Mouse (Mus musculus): ENCODE measurements at regions not wholly inside any gene's neighbourhood (a gene's known extent, or its start where the extent isn't known, plus 50 kb on each side); places are given as distances from the start of the nearest gene placed in this dataset.

GRCm38 (mm10) chr4:95450286-95450685 lies 107.0 kb upstream of the Fggy start:
- 87% methylated on average over 1 of the region's 1 CpGs for WGBS (ENCODE audit: insufficient replicate concordance)
- no peak for ATAC-seq (replicated peaks; ENCODE audit: insufficient number of reproducible peaks, low FRiP score, low TSS enrichment)

DNA sequence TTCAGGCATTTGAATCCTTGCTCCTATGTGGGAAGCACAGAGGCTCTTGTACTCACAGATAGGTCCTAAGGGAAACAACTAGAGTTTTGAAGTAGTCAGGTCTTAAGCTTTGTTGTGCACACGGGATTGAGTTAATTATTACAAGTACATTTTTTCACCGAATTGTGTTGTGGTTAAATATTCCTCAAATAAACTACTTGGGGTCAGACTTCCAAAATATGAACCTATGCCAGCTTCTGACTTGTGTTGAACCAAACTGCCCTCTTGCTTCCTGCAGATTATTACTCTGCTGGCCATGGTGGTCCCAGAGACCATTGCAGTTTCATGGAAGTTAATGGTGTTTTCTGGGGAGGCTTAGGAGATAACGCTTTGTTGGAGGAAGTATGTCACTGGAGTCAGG lies 105.5 kb upstream of the Fggy start:
- Histone ChIP-seq H3K9me3 (replicated peaks; ENCODE audit: control insufficient read depth, low read length) (no peaks in the 10 kb centered on the region), H3K4me1 (ENCODE audit: control insufficient read depth, insufficient read depth, low read length) (no peaks in the 10 kb centered on the region), H3K27ac (ENCODE audit: low read depth, low read length) (no peak overlapping the region), H3K9ac (ENCODE audit: low read depth, low read length) (no peak overlapping the region), H3K4me2 (no peak overlapping the region), H3K4me3 (ENCODE audit: low read depth, low read length) (no peak overlapping the region), H3K36me3 (ENCODE audit: control insufficient read depth, insufficient read depth, low read length) (no peaks in the 10 kb centered on the region), H3K27me3 (ENCODE audit: control insufficient read depth, insufficient read depth, low read length) (no peaks in the 10 kb centered on the region)
- WGBS (ENCODE audit: insufficient replicate concordance) = 73% methylated on average over 3 of the region's 3 CpGs
- no peak for ATAC-seq (replicated peaks; ENCODE audit: insufficient number of reproducible peaks, low FRiP score, low TSS enrichment)

More at GRCm38 (mm10) chr4:95450286-95450685, 107.0 kb upstream of the Fggy start:
- no peak overlapping the region for H3K9ac ChIP-seq (ENCODE audit: low read depth, low read length)
- no peak overlapping the region for H3K4me3 ChIP-seq (ENCODE audit: low read depth, low read length)
- no peak overlapping the region for H3K27ac ChIP-seq (ENCODE audit: low read depth, low read length)
- H3K4me2 ChIP-seq = no peak overlapping the region
- no peaks in the 10 kb centered on the region for H3K27me3 ChIP-seq (ENCODE audit: control insufficient read depth, insufficient read depth, low read length)
- H3K36me3 ChIP-seq (ENCODE audit: control insufficient read depth, insufficient read depth, low read length) = no peaks in the 10 kb centered on the region
- no peaks in the 10 kb centered on the region for H3K4me1 ChIP-seq (ENCODE audit: control insufficient read depth, insufficient read depth, low read length)
- no peaks in the 10 kb centered on the region for H3K9me3 ChIP-seq (replicated peaks; ENCODE audit: control insufficient read depth, low read length)

DNA sequence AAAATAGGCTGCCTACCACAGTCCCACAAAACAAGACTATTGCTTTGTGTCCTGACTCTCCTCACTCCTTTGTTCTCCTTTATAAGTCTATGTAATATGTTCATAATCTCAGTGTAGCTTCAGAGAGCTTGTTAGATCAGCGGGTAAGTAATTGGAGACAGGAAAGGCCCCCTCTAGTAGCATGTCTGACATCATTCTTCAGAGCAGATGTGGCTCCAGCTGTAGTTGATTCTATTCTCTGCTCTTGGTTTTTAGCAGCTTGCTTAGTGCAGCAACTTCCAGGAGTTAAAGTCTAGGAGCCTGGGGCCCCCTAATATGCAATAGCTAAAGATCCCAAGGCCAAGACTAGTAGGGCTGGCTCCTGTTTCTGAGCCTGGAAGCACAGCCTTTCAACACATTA lies 101.0 kb upstream of the Fggy start:
- H3K27ac ChIP-seq (ENCODE audit: low read depth, low read length) = no peak overlapping the region
- no peaks in the 10 kb centered on the region for H3K27me3 ChIP-seq (ENCODE audit: control insufficient read depth, insufficient read depth, low read length)
- no peak overlapping the region for H3K4me3 ChIP-seq (ENCODE audit: low read depth, low read length)
- H3K9ac ChIP-seq (ENCODE audit: low read depth, low read length) = no peak overlapping the region
- H3K9me3 ChIP-seq (replicated peaks; ENCODE audit: control insufficient read depth, low read length) = no peaks in the 10 kb centered on the region
- no peaks in the 10 kb centered on the region for H3K4me1 ChIP-seq (ENCODE audit: control insufficient read depth, insufficient read depth, low read length)
- no peaks in the 10 kb centered on the region for H3K36me3 ChIP-seq (ENCODE audit: control insufficient read depth, insufficient read depth, low read length)
- no peak overlapping the region for H3K4me2 ChIP-seq
- 64% methylated on average over 1 of the region's 1 CpGs for whole genome bisulfite sequencing (ENCODE audit: insufficient replicate concordance)
- no peak for ATAC-seq (replicated peaks; ENCODE audit: insufficient number of reproducible peaks, low FRiP score, low TSS enrichment)

DNA sequence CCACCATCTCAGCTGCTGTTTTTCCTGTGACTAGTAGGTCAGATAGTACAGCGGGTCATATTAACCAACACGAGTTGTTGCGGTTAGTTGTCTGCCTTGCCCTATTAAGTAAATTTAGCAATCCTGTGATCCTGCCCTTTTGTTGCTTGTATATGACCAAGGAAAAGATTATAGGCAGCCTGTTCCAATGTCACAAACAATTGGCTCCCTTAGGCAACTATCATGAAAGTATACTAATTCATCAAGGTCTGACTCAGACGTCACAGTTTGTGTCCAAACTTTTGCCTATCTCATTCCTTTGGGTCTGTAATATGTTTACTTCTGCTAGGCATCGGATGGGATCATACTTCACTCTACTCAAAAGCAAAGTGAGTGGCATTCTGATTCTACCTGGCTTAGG lies 100.4 kb upstream of the Fggy start:
- no peak overlapping the region for H3K4me2 ChIP-seq
- 77% methylated on average over 5 of the region's 5 CpGs for WGBS (ENCODE audit: insufficient replicate concordance)
- H3K4me1 ChIP-seq (ENCODE audit: control insufficient read depth, insufficient read depth, low read length) = no peaks in the 10 kb centered on the region
- no peaks in the 10 kb centered on the region for H3K9me3 ChIP-seq (replicated peaks; ENCODE audit: control insufficient read depth, low read length)
- no peak overlapping the region for H3K4me3 ChIP-seq (ENCODE audit: low read depth, low read length)
- no peaks in the 10 kb centered on the region for H3K36me3 ChIP-seq (ENCODE audit: control insufficient read depth, insufficient read depth, low read length)
- no peaks in the 10 kb centered on the region for H3K27me3 ChIP-seq (ENCODE audit: control insufficient read depth, insufficient read depth, low read length)
- no peak for ATAC-seq (replicated peaks; ENCODE audit: insufficient number of reproducible peaks, low FRiP score, low TSS enrichment)
- no peak overlapping the region for H3K27ac ChIP-seq (ENCODE audit: low read depth, low read length)
- no peak overlapping the region for H3K9ac ChIP-seq (ENCODE audit: low read depth, low read length)

DNA sequence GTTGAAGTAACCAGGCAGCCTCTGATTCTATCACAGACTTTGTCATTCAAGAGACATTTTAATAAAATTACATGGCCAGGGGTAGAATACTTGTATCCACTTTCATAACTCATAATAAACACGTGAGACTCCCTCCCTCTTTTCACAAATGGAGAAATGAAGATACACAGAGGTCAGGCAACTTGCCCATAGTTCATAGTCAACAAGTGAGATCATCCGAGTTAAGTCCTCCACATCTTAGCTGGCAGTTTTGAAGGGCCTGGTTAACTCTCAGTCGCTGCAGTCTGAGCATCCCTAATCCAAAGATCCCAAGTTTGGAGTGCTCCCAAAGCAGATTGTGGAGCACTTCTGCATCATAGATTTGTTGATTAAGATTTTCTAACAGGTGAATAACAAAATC lies 94.8 kb upstream of the Fggy start:
- H3K36me3 ChIP-seq (ENCODE audit: control insufficient read depth, insufficient read depth, low read length) = no peaks in the 10 kb centered on the region
- H3K9me3 ChIP-seq (replicated peaks; ENCODE audit: control insufficient read depth, low read length) = no peaks in the 10 kb centered on the region
- no peaks in the 10 kb centered on the region for H3K27me3 ChIP-seq (ENCODE audit: control insufficient read depth, insufficient read depth, low read length)
- H3K27ac ChIP-seq (ENCODE audit: low read depth, low read length) = no peak overlapping the region
- H3K4me2 ChIP-seq = no peak overlapping the region
- 72% methylated on average over 3 of the region's 3 CpGs for WGBS (ENCODE audit: insufficient replicate concordance)
- no peak overlapping the region for H3K4me3 ChIP-seq (ENCODE audit: low read depth, low read length)
- H3K9ac ChIP-seq (ENCODE audit: low read depth, low read length) = no peak overlapping the region
- ATAC-seq (replicated peaks; ENCODE audit: insufficient number of reproducible peaks, low FRiP score, low TSS enrichment) = no peak
- no peaks in the 10 kb centered on the region for H3K4me1 ChIP-seq (ENCODE audit: control insufficient read depth, insufficient read depth, low read length)

- no peaks in the 10 kb centered on the region for H3K27me3 ChIP-seq (ENCODE audit: control insufficient read depth, insufficient read depth, low read length)
- H3K4me2 ChIP-seq = no peak overlapping the region
- H3K9me3 ChIP-seq (replicated peaks; ENCODE audit: control insufficient read depth, low read length) = no peaks in the 10 kb centered on the region
- H3K9ac ChIP-seq (ENCODE audit: low read depth, low read length) = no peak overlapping the region
- H3K4me1 ChIP-seq (ENCODE audit: control insufficient read depth, insufficient read depth, low read length) = no peaks in the 10 kb centered on the region
- no peak overlapping the region for H3K4me3 ChIP-seq (ENCODE audit: low read depth, low read length)
- WGBS (ENCODE audit: insufficient replicate concordance) = 71% methylated on average over 8 of the region's 8 CpGs
- no peak overlapping the region for H3K27ac ChIP-seq (ENCODE audit: low read depth, low read length)
- no peak for ATAC-seq (replicated peaks; ENCODE audit: insufficient number of reproducible peaks, low FRiP score, low TSS enrichment)
- H3K36me3 ChIP-seq (ENCODE audit: control insufficient read depth, insufficient read depth, low read length) = no peaks in the 10 kb centered on the region
Measured at GRCm38 (mm10) chr4:95463082-95463825, 94.1 kb upstream of the Fggy start.

- Histone ChIP-seq H3K27me3 (ENCODE audit: control insufficient read depth, insufficient read depth, low read length) (no peaks in the 10 kb centered on the region), H3K9me3 (replicated peaks; ENCODE audit: control insufficient read depth, low read length) (no peaks in the 10 kb centered on the region), H3K27ac (ENCODE audit: low read depth, low read length) (no peak overlapping the region), H3K4me3 (ENCODE audit: low read depth, low read length) (no peak overlapping the region), H3K4me2 (no peak overlapping the region), H3K4me1 (ENCODE audit: control insufficient read depth, insufficient read depth, low read length) (no peaks in the 10 kb centered on the region), H3K36me3 (ENCODE audit: control insufficient read depth, insufficient read depth, low read length) (no peaks in the 10 kb centered on the region), H3K9ac (ENCODE audit: low read depth, low read length) (no peak overlapping the region)
- WGBS (ENCODE audit: insufficient replicate concordance) = 25% methylated on average over 2 of the region's 2 CpGs
- ATAC-seq (replicated peaks; ENCODE audit: insufficient number of reproducible peaks, low FRiP score, low TSS enrichment) = no peak
Measured at GRCm38 (mm10) chr4:95466647-95467046, 90.7 kb upstream of the Fggy start.

GRCm38 (mm10) chr4:95467526-95467925 lies 89.8 kb upstream of the Fggy start:
- H3K4me3 ChIP-seq (ENCODE audit: low read depth, low read length) = no peak overlapping the region
- 71% methylated on average over 2 of the region's 2 CpGs for WGBS (ENCODE audit: insufficient replicate concordance)
- no peak overlapping the region for H3K9ac ChIP-seq (ENCODE audit: low read depth, low read length)
- ATAC-seq (replicated peaks; ENCODE audit: insufficient number of reproducible peaks, low FRiP score, low TSS enrichment) = no peak
- no peaks in the 10 kb centered on the region for H3K36me3 ChIP-seq (ENCODE audit: control insufficient read depth, insufficient read depth, low read length)
- no peaks in the 10 kb centered on the region for H3K9me3 ChIP-seq (replicated peaks; ENCODE audit: control insufficient read depth, low read length)
- no peaks in the 10 kb centered on the region for H3K27me3 ChIP-seq (ENCODE audit: control insufficient read depth, insufficient read depth, low read length)
- no peak overlapping the region for H3K4me2 ChIP-seq
- H3K4me1 ChIP-seq (ENCODE audit: control insufficient read depth, insufficient read depth, low read length) = no peaks in the 10 kb centered on the region
- no peak overlapping the region for H3K27ac ChIP-seq (ENCODE audit: low read depth, low read length)

DNA sequence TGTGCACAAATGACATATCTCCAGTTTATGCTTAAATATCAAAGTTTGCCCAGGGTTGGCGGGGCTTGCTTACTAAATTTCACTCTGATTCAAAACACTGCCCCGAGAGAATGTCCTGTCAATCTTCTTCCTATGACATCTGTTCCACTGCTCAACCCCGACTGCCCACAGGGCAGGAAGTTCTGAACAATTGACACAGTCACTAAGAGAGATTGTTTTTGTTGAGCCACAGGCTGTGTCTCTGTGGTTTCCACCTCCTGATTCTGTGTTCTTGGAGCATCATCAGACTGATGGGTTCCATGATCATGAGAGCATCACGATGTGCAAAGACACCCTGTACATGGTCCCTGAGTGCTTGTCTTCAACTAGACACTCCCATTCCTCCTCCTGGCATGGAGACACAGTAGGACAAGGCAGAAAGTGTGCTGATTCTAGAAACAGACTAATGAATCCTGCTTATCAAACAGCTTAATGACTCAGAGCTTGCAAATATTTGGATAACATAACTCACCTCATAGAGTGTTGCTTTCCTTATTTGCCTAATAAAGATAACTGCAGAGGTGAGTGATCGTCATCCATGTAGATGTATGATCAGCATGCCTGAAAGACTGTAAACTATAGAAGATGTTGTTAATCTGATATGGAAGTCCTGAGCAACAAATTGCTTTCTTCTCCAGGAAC lies 82.4 kb upstream of the Fggy start:
- ATAC-seq (replicated peaks; ENCODE audit: insufficient number of reproducible peaks, low FRiP score, low TSS enrichment) = no peak
- no peak overlapping the region for H3K27ac ChIP-seq (ENCODE audit: low read depth, low read length)

More for the DNA sequence above, 82.4 kb upstream of the Fggy start:
- Histone ChIP-seq H3K36me3 (ENCODE audit: control insufficient read depth, insufficient read depth, low read length) (no peaks in the 10 kb centered on the region), H3K9me3 (replicated peaks; ENCODE audit: control insufficient read depth, low read length) (no peaks in the 10 kb centered on the region), H3K4me2 (no peak overlapping the region), H3K4me1 (ENCODE audit: control insufficient read depth, insufficient read depth, low read length) (no peaks in the 10 kb centered on the region), H3K27me3 (ENCODE audit: control insufficient read depth, insufficient read depth, low read length) (no peaks in the 10 kb centered on the region), H3K4me3 (ENCODE audit: low read depth, low read length) (no peak overlapping the region), H3K9ac (ENCODE audit: low read depth, low read length) (no peak overlapping the region)
- WGBS (ENCODE audit: insufficient replicate concordance) = 65% methylated on average over 5 of the region's 5 CpGs
